Mouse (Mus musculus): ENCODE measurements around the gene Epdr1. TPM values are rescaled to one million over a fixed set of nuclear protein-coding genes. Genes with fewer than 3 reads are reported as not detected.

Epdr1 gene
- polyA plus RNA-seq, 1 experiment from 2014 or later = 18.2 TPM

GRCm38 (mm10) chr13:19623228-19623905 lies 3.6 kb upstream of the Epdr1 start:
- no peak overlapping the region for H3K27ac ChIP-seq
- H3K4me1 ChIP-seq (replicated peaks) = peaks cover 20% of the 10 kb centered on the region
- no peaks in the 10 kb centered on the region for H3K36me3 ChIP-seq
- H3K4me3 ChIP-seq (replicated peaks) = peak overlapping the region; percentile 55
- H3K9ac ChIP-seq (replicated peaks) = peak overlapping the region; percentile 72
- WGBS = 19% methylated on average over 30 of the region's 30 CpGs
- H3K4me2 ChIP-seq (replicated peaks) = peak overlapping the region; percentile 84
- no peaks in the 10 kb centered on the region for H3K9me3 ChIP-seq
- ATAC-seq = peak; percentile 65
- peaks cover 25% of the 10 kb centered on the region for H3K27me3 ChIP-seq

GRCm38 (mm10) chr13:19622573-19623227 lies 3.0 kb upstream of the Epdr1 start, which contains the start of gene Sfrp4:
Gene Sfrp4 (plus strand): TSS chr13:19623104.
- Histone ChIP-seq H3K4me1 (replicated peaks) (peaks cover 27% of the 10 kb centered on the region), H3K4me3 (replicated peaks) (peak within 1 kb of the TSS; percentile 55), H3K9ac (replicated peaks) (peak within 1 kb of the TSS; percentile 72), H3K27ac (no peak within 1 kb of the TSS), H3K36me3 (no peaks in the 10 kb centered on the region), H3K9me3 (no peaks in the 10 kb centered on the region), H3K4me2 (replicated peaks) (peak within 1 kb of the TSS; percentile 84), H3K27me3 (peaks cover 25% of the 10 kb centered on the region)
- ATAC-seq = peak; percentile 64
- WGBS = 3% methylated on average over 25 of the region's 25 CpGs

GRCm38 (mm10) chr13:19618841-19619215 lies 899 bp downstream of the Epdr1 start:
- peak overlapping the region; percentile 91 for H3K4me3 ChIP-seq (replicated peaks)
- H3K9ac ChIP-seq (replicated peaks) = peak overlapping the region; percentile 88
- peak overlapping the region; percentile 90 for H3K27ac ChIP-seq
- 0 out of 2 replicates have a peak, but pooled peaks cover 3% of the 10 kb centered on the region for H3K36me3 ChIP-seq
- peak overlapping the region; percentile 70 for H3K4me2 ChIP-seq (replicated peaks)
- H3K9me3 ChIP-seq = no peaks in the 10 kb centered on the region
- H3K4me1 ChIP-seq (replicated peaks) = peaks cover 30% of the 10 kb centered on the region
- peak; percentile 28 for ATAC-seq
- WGBS = 3% methylated on average over 5 of the region's 5 CpGs
- H3K27me3 ChIP-seq = peaks cover 13% of the 10 kb centered on the region

GRCm38 (mm10) chr13:19618081-19618480 lies 1.6 kb downstream of the Epdr1 start:
- ATAC-seq = no peak
- no peak overlapping the region for H3K9ac ChIP-seq (replicated peaks)
- no peak overlapping the region; the same call in 1 of the 2 replicates for H3K4me3 ChIP-seq (replicated peaks)
- peaks cover 26% of the 10 kb centered on the region for H3K4me1 ChIP-seq (replicated peaks)
- no peak overlapping the region for H3K27ac ChIP-seq
- H3K9me3 ChIP-seq = no peaks in the 10 kb centered on the region
- 0 out of 2 replicates have a peak, but pooled peaks cover 5% of the 10 kb centered on the region for H3K27me3 ChIP-seq
- WGBS = 87% methylated on average over 4 of the region's 4 CpGs
- H3K4me2 ChIP-seq (replicated peaks) = peak overlapping the region; percentile 70
- H3K36me3 ChIP-seq = 0 out of 2 replicates have a peak, but pooled peaks cover 3% of the 10 kb centered on the region

GRCm38 (mm10) chr13:19614311-19614710 lies 5.4 kb downstream of the Epdr1 start:
- no peak overlapping the region for H3K9ac ChIP-seq (replicated peaks)
- H3K27ac ChIP-seq = no peak overlapping the region
- H3K4me2 ChIP-seq (replicated peaks) = no peak overlapping the region
- H3K36me3 ChIP-seq = 0 out of 2 replicates have a peak, but pooled peaks cover 3% of the 10 kb centered on the region
- ATAC-seq = no peak
- H3K27me3 ChIP-seq = no peaks in the 10 kb centered on the region
- 98% methylated on average over 1 of the region's 1 CpGs for WGBS
- H3K4me1 ChIP-seq (replicated peaks) = peaks cover 31% of the 10 kb centered on the region
- H3K9me3 ChIP-seq = no peaks in the 10 kb centered on the region
- H3K4me3 ChIP-seq (replicated peaks) = no peak overlapping the region

GRCm38 (mm10) chr13:19613426-19613825 lies 6.3 kb downstream of the Epdr1 start:
- Histone ChIP-seq H3K36me3 (0 out of 2 replicates have a peak, but pooled peaks cover 3% of the 10 kb centered on the region), H3K9me3 (no peaks in the 10 kb centered on the region), H3K4me3 (replicated peaks) (no peak overlapping the region), H3K27me3 (no peaks in the 10 kb centered on the region), H3K4me2 (replicated peaks) (no peak overlapping the region), H3K27ac (no peak overlapping the region), H3K9ac (replicated peaks) (no peak overlapping the region), H3K4me1 (replicated peaks) (peaks cover 25% of the 10 kb centered on the region)
- WGBS = 73% methylated on average over 1 of the region's 1 CpGs
- no peak for ATAC-seq

GRCm38 (mm10) chr13:19612963-19613362 lies 6.8 kb downstream of the Epdr1 start:
- Histone ChIP-seq H3K9me3 (no peaks in the 10 kb centered on the region), H3K27ac (no peak overlapping the region), H3K9ac (replicated peaks) (no peak overlapping the region), H3K4me3 (replicated peaks) (no peak overlapping the region), H3K4me1 (replicated peaks) (peaks cover 21% of the 10 kb centered on the region), H3K4me2 (replicated peaks) (no peak overlapping the region), H3K27me3 (no peaks in the 10 kb centered on the region), H3K36me3 (0 out of 2 replicates have a peak, but pooled peaks cover 3% of the 10 kb centered on the region)
- WGBS = 39% methylated on average over 3 of the region's 3 CpGs
- ATAC-seq = no peak

GRCm38 (mm10) chr13:19612348-19612747 lies 7.4 kb downstream of the Epdr1 start:
- Histone ChIP-seq H3K9me3 (no peaks in the 10 kb centered on the region), H3K27me3 (no peaks in the 10 kb centered on the region), H3K4me2 (replicated peaks) (no peak overlapping the region), H3K27ac (no peak overlapping the region), H3K4me3 (replicated peaks) (no peak overlapping the region), H3K36me3 (0 out of 2 replicates have a peak, but pooled peaks cover 6% of the 10 kb centered on the region), H3K9ac (replicated peaks) (no peak overlapping the region), H3K4me1 (replicated peaks) (peaks cover 18% of the 10 kb centered on the region)
- peak; percentile 71 for ATAC-seq
- 15% methylated on average over 1 of the region's 1 CpGs for WGBS

GRCm38 (mm10) chr13:19608120-19608519 lies 11.6 kb downstream of the Epdr1 start:
- no peak overlapping the region for H3K27ac ChIP-seq
- H3K4me2 ChIP-seq (replicated peaks) = no peak overlapping the region
- no peak overlapping the region for H3K4me3 ChIP-seq (replicated peaks)
- peaks cover 10% of the 10 kb centered on the region for H3K4me1 ChIP-seq (replicated peaks)
- no peak overlapping the region for H3K9ac ChIP-seq (replicated peaks)
- ATAC-seq = no peak
- H3K36me3 ChIP-seq = 0 out of 2 replicates have a peak, but pooled peaks cover 3% of the 10 kb centered on the region
- no peaks in the 10 kb centered on the region for H3K27me3 ChIP-seq
- H3K9me3 ChIP-seq = no peaks in the 10 kb centered on the region

GRCm38 (mm10) chr13:19604916-19605315 lies 14.8 kb downstream of the Epdr1 start:
- no peak for ATAC-seq
- Histone ChIP-seq H3K4me1 (replicated peaks) (no peaks in the 10 kb centered on the region), H3K27me3 (no peaks in the 10 kb centered on the region), H3K9ac (replicated peaks) (no peak overlapping the region), H3K4me3 (replicated peaks) (no peak overlapping the region), H3K36me3 (0 out of 2 replicates have a peak, but pooled peaks cover 3% of the 10 kb centered on the region), H3K9me3 (no peaks in the 10 kb centered on the region), H3K4me2 (replicated peaks) (no peak overlapping the region), H3K27ac (no peak overlapping the region)

GRCm38 (mm10) chr13:19603719-19604118 lies 16.0 kb downstream of the Epdr1 start:
- WGBS = 90% methylated on average over 1 of the region's 1 CpGs
- Histone ChIP-seq H3K4me3 (replicated peaks) (no peak overlapping the region), H3K4me1 (replicated peaks) (no peaks in the 10 kb centered on the region), H3K9me3 (no peaks in the 10 kb centered on the region), H3K36me3 (0 out of 2 replicates have a peak, but pooled peaks cover 3% of the 10 kb centered on the region), H3K4me2 (replicated peaks) (no peak overlapping the region), H3K27ac (no peak overlapping the region), H3K27me3 (no peaks in the 10 kb centered on the region), H3K9ac (replicated peaks) (no peak overlapping the region)
- no peak for ATAC-seq

GRCm38 (mm10) chr13:19602531-19602930 lies 17.2 kb downstream of the Epdr1 start:
- Histone ChIP-seq H3K4me1 (replicated peaks) (no peaks in the 10 kb centered on the region), H3K36me3 (0 out of 2 replicates have a peak, but pooled peaks cover 2% of the 10 kb centered on the region), H3K9ac (replicated peaks) (no peak overlapping the region), H3K27ac (no peak overlapping the region), H3K9me3 (no peaks in the 10 kb centered on the region), H3K4me2 (replicated peaks) (no peak overlapping the region), H3K4me3 (replicated peaks) (no peak overlapping the region), H3K27me3 (no peaks in the 10 kb centered on the region)
- 78% methylated on average over 1 of the region's 1 CpGs for WGBS
- ATAC-seq = no peak
